25 mouse cellular contexts compared by ENCODE assay signal in the genomic region with DNA sequence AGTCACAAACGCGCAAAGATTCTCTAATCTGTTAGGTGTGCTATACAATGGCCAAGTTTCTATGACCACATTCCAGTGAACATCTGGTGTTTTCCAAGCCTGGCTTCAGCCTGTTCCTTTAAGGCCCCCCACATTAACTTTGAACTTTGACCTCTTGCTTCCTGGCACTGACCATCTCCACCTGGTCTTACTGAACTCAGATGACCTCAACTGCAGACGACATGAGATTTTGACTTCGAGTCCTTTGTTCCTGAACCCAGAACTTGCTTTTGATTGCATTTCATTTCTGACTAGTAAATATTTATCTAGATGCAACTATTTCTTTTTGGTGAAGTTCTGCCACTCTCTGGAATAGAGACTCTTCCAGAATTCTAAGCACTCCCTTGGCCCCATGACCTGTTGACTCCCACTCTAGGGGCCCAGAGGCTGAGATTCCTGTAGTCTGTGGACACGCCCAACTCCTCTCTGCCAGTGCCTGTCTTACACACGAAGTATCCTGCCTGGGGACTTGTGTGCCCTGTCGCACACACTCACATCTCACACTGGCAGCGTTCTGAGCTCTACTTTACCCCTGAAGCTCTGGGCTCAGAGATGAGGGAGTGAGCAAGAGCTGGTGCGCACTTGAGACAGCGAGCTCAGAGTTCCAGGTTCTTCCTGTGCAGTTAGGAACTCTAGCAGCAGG. TPM values are rescaled to one million over a fixed set of nuclear protein-coding genes. Genes with fewer than 3 reads are reported as not detected.
DNase-seq lines count a peak whose midpoint lies in the region.
"Had no signal": no experiment of that assay in that cellular context is flagged by ENCODE, and none has a peak within 500 bp of the region (broad histone marks: within the 10 kb centered on the region; RNA-seq: fewer than 3 reads in every experiment).

No protein-coding gene starts in this region.

- H3K4me3 ChIP-seq in embryonic facial prominence, embryonic 10.5 days: no peak overlapping the region
- H3K4me3 ChIP-seq: hindbrain, embryonic 12.5 days; limb, embryonic 10.5 days; megakaryocyte, embryonic 14.5 days; neural tube, embryonic 13.5 days had no signal

- no peaks in the 10 kb centered on the region for H3K27me3 ChIP-seq in embryonic facial prominence, embryonic 10.5 days (replicated peaks; ENCODE audit: low read depth, poor library complexity, severe bottlenecking)
- H3K27me3 ChIP-seq: hindbrain, embryonic 12.5 days; neural tube, embryonic 13.5 days had no signal

- no peaks in the 10 kb centered on the region for H3K9me3 ChIP-seq in embryonic facial prominence, embryonic 10.5 days
- H3K9me3 ChIP-seq: hindbrain, embryonic 12.5 days; limb, embryonic 10.5 days; neural tube, embryonic 13.5 days had no signal

- H3K27ac ChIP-seq in embryonic facial prominence, embryonic 10.5 days (replicated peaks): no peak overlapping the region
- H3K27ac ChIP-seq: hindbrain, embryonic 12.5 days; kidney, postnatal 0 days; limb, embryonic 10.5 days; neural tube, embryonic 13.5 days had no signal

- 55% methylated on average over 10 of the region's 10 CpGs for WGBS in embryonic facial prominence, embryonic 10.5 days

- H3K36me3 ChIP-seq in embryonic facial prominence, embryonic 10.5 days (replicated peaks): no peaks in the 10 kb centered on the region
- H3K36me3 ChIP-seq: hindbrain, embryonic 12.5 days; limb, embryonic 10.5 days; neural tube, embryonic 13.5 days had no signal

- DNase-seq in kidney, adult 11 months: peak; percentile 53
- no peak for DNase-seq in kidney, postnatal 4 days
- peak; percentile 37 for DNase-seq in ZHBTc4 (ENCODE audit: low read depth, low spot score)
- DNase-seq in embryonic facial prominence, embryonic 10.5 days (ENCODE audit: low spot score): peak; percentile 24
- DNase-seq in kidney, postnatal 36 days: peak; percentile 41 to 62
- no peak for DNase-seq in heart, adult 18-20 months
- no peak for DNase-seq in thymus, postnatal 36 days
- DNase-seq: adrenal gland, adult 8-10 months; cerebellum, postnatal 25 days; heart, postnatal 10 days; layer of hippocampus, adult 9-11 months; lung, adult 2 months; midbrain, embryonic 14.5 days; thymus, postnatal 25 days had no signal

- peaks cover 20% of the 10 kb centered on the region for H3K4me1 ChIP-seq in embryonic facial prominence, embryonic 10.5 days
- H3K4me1 ChIP-seq: hindbrain, embryonic 12.5 days; neural tube, embryonic 13.5 days had no signal

RNA-seq across cellular contexts. Expression of a gene that starts 7.1 kb away (rescaled TPM):
- not detected in 2 replicates for polyA plus RNA-seq in embryonic facial prominence, embryonic 10.5 days (2016; fragmentation: Nextera tagmentation; extraction: Ambion mirVana)
- 1 to 10 TPM; 2.3 to 3.3 TPM for total RNA-seq in heart, adult 18-20 months (2021)
- polyA plus RNA-seq: forebrain, embryonic 16.5 days; gonadal fat pad, adult 2 months; heart, embryonic 11.5 days; hindbrain, embryonic 12.5 days; limb, embryonic 10.5 days; liver, embryonic 11.5 days; midbrain, embryonic 14.5 days; neural tube, embryonic 13.5 days; testis, adult 2 months had no signal

RNA-seq across cellular contexts. Expression of a gene that starts 33.6 kb away (rescaled TPM):
- polyA plus RNA-seq in embryonic facial prominence, embryonic 10.5 days (2016; fragmentation: Nextera tagmentation; extraction: Ambion mirVana): not detected in 2 replicates
- total RNA-seq in heart, adult 18-20 months (2021): 1 to 10 TPM; 2.1 to 2.5 TPM
- total RNA-seq: adrenal gland, adult 8-10 months; heart, postnatal 10 days; left cerebral cortex, adult 8-10 months had no signal
- polyA plus RNA-seq: forebrain, embryonic 16.5 days; gonadal fat pad, adult 2 months; heart, embryonic 11.5 days; hindbrain, embryonic 12.5 days; limb, embryonic 10.5 days; liver, embryonic 11.5 days; midbrain, embryonic 14.5 days; neural tube, embryonic 13.5 days; testis, adult 2 months had no signal

RNA-seq across cellular contexts. Expression of a gene that starts 40.8 kb away (rescaled TPM):
- 102 and 107 TPM in 2 replicates for polyA plus RNA-seq in embryonic facial prominence, embryonic 10.5 days (2016; fragmentation: Nextera tagmentation; extraction: Ambion mirVana)
- total RNA-seq in heart, adult 18-20 months (2021): 100 to 1,000 TPM; 125 to 127 TPM

Comparison
In these comparisons a context has a peak if more than half of its experiments do, and no peak if none do; other contexts are left out.
1. DNase-seq: peak in kidney, adult 11 months (single experiment), ZHBTc4 (single experiment), embryonic facial prominence, embryonic 10.5 days (single experiment) and kidney, postnatal 36 days (2 of 2); none in kidney, postnatal 4 days (0 of 2), heart, adult 18-20 months (0 of 2) and thymus, postnatal 36 days (0 of 2).